Mouse (Mus musculus) MEL (cell line): ENCODE measurements at regions not wholly inside any gene's neighbourhood (a gene's known extent, or its start where the extent isn't known, plus 50 kb on each side); places are given as distances from the start of the nearest gene placed in this dataset.

Source experiments
- DNase-seq: peaks from one replicate; pipeline ENCODE4 v3.0.0; 2011; ENCODE audit warnings: low read depth, low spot score
- H3K27ac ChIP-seq: 2 replicates; pipeline ENCODE4 v1.5.1; 2012; ENCODE audit warnings: low read depth, mild to moderate bottlenecking, control low read depth, low read length, moderate library complexity; ENCODE audit not compliant: control insufficient read depth
- H3K27me3 ChIP-seq, 2 experiments: fragments of 150-350 bp in 1 of 2; sonication (generic) in 1 of 2; 2 replicates each; pipeline ENCODE4 v1.6.1; 2012; ENCODE audit warnings: low read length in 2 of 2, mild to moderate bottlenecking in 2 of 2, improper control_type of control experiment in 1 of 2, moderate library complexity in 1 of 2; ENCODE audit not compliant: insufficient read depth in 2 of 2, control insufficient read depth in 1 of 2
- H3K36me3 ChIP-seq, 2 experiments: 2 replicates each; pipeline ENCODE4 v1.6.1; 2012 to 2014; ENCODE audit warnings: low read length in 2 of 2, improper control_type of control experiment in 1 of 2, inconsistent platforms in 1 of 2, mild to moderate bottlenecking in 1 of 2; ENCODE audit not compliant: insufficient read depth in 2 of 2, control insufficient read depth in 1 of 2
- H3K4me1 ChIP-seq, 2 experiments: fragments of 150-350 bp in 1 of 2; sonication (generic) in 1 of 2; 2 replicates each; pipeline ENCODE4 v1.6.1; 2012; ENCODE audit warnings: low read length in 2 of 2, improper control_type of control experiment in 1 of 2, mild to moderate bottlenecking in 1 of 2; ENCODE audit not compliant: insufficient read depth in 2 of 2, control insufficient read depth in 1 of 2
- H3K4me3 ChIP-seq, 2 experiments: fragments of 150-350 bp in 1 of 2; sonication (generic) in 1 of 2; 2 replicates each; pipeline ENCODE4 v1.5.1; 2012; ENCODE audit warnings: low read depth in 2 of 2, low read length in 2 of 2, mild to moderate bottlenecking in 2 of 2, moderate library complexity in 2 of 2, control low read depth in 1 of 2, improper control_type of control experiment in 1 of 2; ENCODE audit not compliant: control insufficient read depth in 1 of 2, insufficient read depth in 1 of 2
- H3K79me2 ChIP-seq: 2 replicates; pipeline ENCODE4 v1.6.1; 2012; ENCODE audit warnings: mild to moderate bottlenecking, low read length, moderate library complexity; ENCODE audit not compliant: control insufficient read depth, poor library complexity, insufficient read depth
- H3K9ac ChIP-seq: 2 replicates; pipeline ENCODE4 v1.6.1; 2012; ENCODE audit warnings: low read depth, mild to moderate bottlenecking, control low read depth, low read length, moderate library complexity; ENCODE audit not compliant: control insufficient read depth, poor library complexity, severe bottlenecking
- H3K9me3 ChIP-seq: fragments of 150-350 bp; sonication (generic); replicated peaks from 2 replicates; pipeline ENCODE4 v1.6.1; 2012; ENCODE audit warnings: mild to moderate bottlenecking, low read length, improper control_type of control experiment, moderate library complexity; ENCODE audit not compliant: insufficient read depth
- CHD2 ChIP-seq: IDR thresholded peaks from 2 replicates; pipeline ENCODE4 v1.6.1; 2011; ENCODE audit warnings: low read length, improper control_type of control experiment
- CTCF ChIP-seq, 3 experiments: IDR thresholded peaks in 2 of 3; conservative IDR thresholded peaks in 1 of 3; 2 replicates each; pipeline ENCODE4 v1.5.1; 2011 to 2012; ENCODE audit warnings: low read length in 3 of 3, low read depth in 2 of 3, mild to moderate bottlenecking in 2 of 3, improper control_type of control experiment in 1 of 3, inconsistent platforms in 1 of 3, mixed read lengths in 1 of 3, moderate library complexity in 1 of 3; ENCODE audit not compliant: control insufficient read depth in 1 of 3, insufficient read depth in 1 of 3, poor library complexity in 1 of 3, severe bottlenecking in 1 of 3
- E2F4 ChIP-seq: IDR thresholded peaks from 2 replicates; pipeline ENCODE4 v1.6.1; 2011; ENCODE audit warnings: low read depth, low read length, improper control_type of control experiment, borderline replicate concordance
- ELF1 ChIP-seq: IDR thresholded peaks from 2 replicates; pipeline ENCODE4 v1.6.1; 2014; ENCODE audit warnings: low read depth, mild to moderate bottlenecking, inconsistent platforms, low read length, improper control_type of control experiment, moderate library complexity
- ETS1 ChIP-seq: IDR thresholded peaks from 2 replicates; pipeline ENCODE4 v1.6.1; 2012; ENCODE audit warnings: low read depth, mild to moderate bottlenecking, inconsistent platforms, low read length, improper control_type of control experiment, moderate library complexity
- GABPA ChIP-seq: IDR thresholded peaks from 2 replicates; pipeline ENCODE4 v1.6.1; 2012; ENCODE audit warnings: low read depth, mild to moderate bottlenecking, inconsistent platforms, low read length, improper control_type of control experiment, moderate library complexity
- GATA1 ChIP-seq: IDR thresholded peaks from 2 replicates; pipeline ENCODE4 v1.6.1; 2011; ENCODE audit warnings: low read depth, low read length, improper control_type of control experiment
- HCFC1 ChIP-seq: IDR thresholded peaks from 2 replicates; pipeline ENCODE4 v1.6.1; 2012; ENCODE audit warnings: low read depth, mild to moderate bottlenecking, inconsistent platforms, low read length, improper control_type of control experiment, moderate library complexity
- JUND ChIP-seq: IDR thresholded peaks from 2 replicates; pipeline ENCODE4 v1.6.1; 2011; ENCODE audit warnings: low read depth, mild to moderate bottlenecking, improper control_type of control experiment, low read length
- KAT2A ChIP-seq: conservative IDR thresholded peaks from 2 replicates; pipeline ENCODE4 v1.6.1; 2012; ENCODE audit warnings: low read depth, low read length, improper control_type of control experiment, inconsistent platforms
- MAFK ChIP-seq: IDR thresholded peaks from 2 replicates; pipeline ENCODE4 v1.6.1; 2011; ENCODE audit warnings: low read depth, mild to moderate bottlenecking, low read length, improper control_type of control experiment, borderline replicate concordance
- MAX ChIP-seq: IDR thresholded peaks from 2 replicates; pipeline ENCODE4 v1.6.1; 2011; ENCODE audit warnings: low read length, improper control_type of control experiment
- MAZ ChIP-seq: IDR thresholded peaks from 2 replicates; pipeline ENCODE4 v1.6.1; 2012; ENCODE audit warnings: low read depth, mild to moderate bottlenecking, inconsistent platforms, low read length, improper control_type of control experiment
- MEF2A ChIP-seq: IDR thresholded peaks from 2 replicates; pipeline ENCODE4 v1.6.1; 2014; ENCODE audit warnings: low read depth, mild to moderate bottlenecking, inconsistent platforms, low read length, improper control_type of control experiment; ENCODE audit not compliant: poor library complexity, insufficient replicate concordance, severe bottlenecking; ENCODE audit errors: extremely low read depth
- MYB ChIP-seq: IDR thresholded peaks from 2 replicates; pipeline ENCODE4 v1.6.1; 2011; ENCODE audit warnings: mild to moderate bottlenecking, low read depth, low read length, improper control_type of control experiment
- MYC ChIP-seq: IDR thresholded peaks from 2 replicates; pipeline ENCODE4 v1.6.1; 2011; ENCODE audit warnings: low read depth, mild to moderate bottlenecking, low read length, improper control_type of control experiment, moderate library complexity
- NRF1 ChIP-seq: IDR thresholded peaks from 2 replicates; pipeline ENCODE4 v1.6.1; 2014; ENCODE audit warnings: low read depth, mild to moderate bottlenecking, inconsistent platforms, low read length, improper control_type of control experiment, moderate library complexity; ENCODE audit not compliant: poor library complexity, insufficient read depth, severe bottlenecking
- POLR2AphosphoS5 ChIP-seq: IDR thresholded peaks from 2 replicates; pipeline ENCODE4 v1.6.1; 2012; ENCODE audit warnings: low read depth, borderline replicate concordance, mild to moderate bottlenecking, inconsistent platforms, low read length, moderate library complexity, mixed read lengths
- RAD21 ChIP-seq: IDR thresholded peaks from 2 replicates; pipeline ENCODE4 v1.6.1; 2011; ENCODE audit warnings: mild to moderate bottlenecking, low read depth, low read length, improper control_type of control experiment
- RCOR1 ChIP-seq: IDR thresholded peaks from 2 replicates; pipeline ENCODE4 v1.6.1; 2012; ENCODE audit warnings: low read depth, mild to moderate bottlenecking, inconsistent platforms, low read length, improper control_type of control experiment
- SIN3A ChIP-seq: IDR thresholded peaks from 2 replicates; pipeline ENCODE4 v1.6.1; 2012; ENCODE audit warnings: low read length, improper control_type of control experiment, inconsistent platforms
- SMC3 ChIP-seq: IDR thresholded peaks from 2 replicates; pipeline ENCODE4 v1.6.1; 2011; ENCODE audit warnings: low read depth, low read length, improper control_type of control experiment
- TAL1 ChIP-seq: IDR thresholded peaks from 2 replicates; pipeline ENCODE4 v1.6.1; 2012; ENCODE audit warnings: mild to moderate bottlenecking, inconsistent platforms, low read length, moderate library complexity, mixed read lengths
- TCF12 ChIP-seq: IDR thresholded peaks from 2 replicates; pipeline ENCODE4 v1.6.1; 2014; ENCODE audit warnings: low read depth, mild to moderate bottlenecking, inconsistent platforms, low read length, improper control_type of control experiment, moderate library complexity
- UBTF ChIP-seq: IDR thresholded peaks from 2 replicates; pipeline ENCODE4 v1.6.1; 2012; ENCODE audit warnings: low read depth, mild to moderate bottlenecking, inconsistent platforms, low read length, improper control_type of control experiment, moderate library complexity, borderline replicate concordance; ENCODE audit not compliant: insufficient read depth
- USF1 ChIP-seq: IDR thresholded peaks from 2 replicates; pipeline ENCODE4 v1.6.1; 2014; ENCODE audit warnings: low read depth, mild to moderate bottlenecking, inconsistent platforms, low read length, improper control_type of control experiment, moderate library complexity
- USF2 ChIP-seq, 2 experiments: IDR thresholded peaks; 2 replicates each; pipeline ENCODE4 v1.6.1; 2011 to 2012; ENCODE audit warnings: improper control_type of control experiment in 2 of 2, low read length in 2 of 2, borderline replicate concordance in 1 of 2, inconsistent platforms in 1 of 2, low read depth in 1 of 2, mild to moderate bottlenecking in 1 of 2; ENCODE audit not compliant: insufficient read depth in 1 of 2
- ZC3H11A ChIP-seq: IDR thresholded peaks from 2 replicates; pipeline ENCODE4 v1.6.1; 2012; ENCODE audit warnings: low read depth, mild to moderate bottlenecking, inconsistent platforms, low read length, improper control_type of control experiment
- ZMIZ1 ChIP-seq: IDR thresholded peaks from 2 replicates; pipeline ENCODE4 v1.6.1; 2012; ENCODE audit warnings: low read depth, mild to moderate bottlenecking, inconsistent platforms, low read length, improper control_type of control experiment, moderate library complexity
- ZNF384 ChIP-seq: IDR thresholded peaks from 2 replicates; pipeline ENCODE4 v1.6.1; 2012; ENCODE audit warnings: low read depth, mild to moderate bottlenecking, inconsistent platforms, low read length, improper control_type of control experiment

GRCm38 (mm10) chr3:132485553-132485952, 144.1 kb upstream of the Gimd1 start:
- no peak for DNase-seq
- Histone ChIP-seq H3K9me3 (no peaks in the 10 kb centered on the region), H3K9ac (no peak overlapping the region), H3K4me3 (no peak overlapping the region), H3K4me1 (no peaks in the 10 kb centered on the region), H3K79me2 (no peaks in the 10 kb centered on the region), H3K27ac (no peak overlapping the region), H3K36me3 (no peaks in the 10 kb centered on the region), H3K27me3 (no peaks in the 10 kb centered on the region)
- TF ChIP-seq SIN3A (no peak), MEF2A (no peak), TCF12 (no peak), ZMIZ1 (no peak), USF1 (no peak), CHD2 (no peak), MAX (no peak), USF2 (IDR thresholded peaks at IDR 0.05; ENCODE audit: borderline replicate concordance in 1 of 2, insufficient read depth in 1 of 2, low read depth in 1 of 2, low read length in 2 of 2) (no peak), CTCF (IDR thresholded peaks at IDR 0.05 in 2 of 3, conservative IDR thresholded peaks at IDR 0.05 in 1 of 3; ENCODE audit: control insufficient read depth in 1 of 3, insufficient read depth in 1 of 3, low read depth in 2 of 3, low read length in 3 of 3, poor library complexity in 1 of 3, severe bottlenecking in 1 of 3) (no peak), SMC3 (no peak), GABPA (no peak), MYC (no peak), MYB (no peak), KAT2A (no peak), NRF1 (no peak), TAL1 (no peak), GATA1 (no peak), POLR2AphosphoS5 (no peak), MAZ (no peak)

DNA sequence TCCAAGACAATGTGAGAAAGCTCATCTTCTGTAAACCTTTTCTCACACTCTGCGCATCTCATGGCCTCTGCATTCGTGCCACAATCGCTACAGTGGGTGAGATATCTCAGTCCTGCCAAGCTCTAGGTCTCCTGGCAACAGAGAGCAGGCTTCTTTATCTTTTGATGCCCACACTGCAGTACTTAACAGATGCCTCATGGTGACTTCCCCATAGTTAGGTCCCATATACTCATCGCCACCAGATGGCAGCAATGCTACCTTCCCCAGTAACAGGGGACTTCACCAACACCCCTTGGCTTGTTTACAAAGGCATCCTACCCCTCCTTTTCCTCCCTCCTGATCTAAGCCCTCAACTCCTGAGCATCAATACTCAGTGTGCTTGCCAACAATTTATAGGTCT, 123.5 kb upstream of the Gimd1 start:
- H3K4me1 ChIP-seq, result no peaks in the 10 kb centered on the region
- no peaks in the 10 kb centered on the region for H3K36me3 ChIP-seq
- no peaks in the 10 kb centered on the region for H3K9me3 ChIP-seq
- H3K27ac ChIP-seq, result no peak overlapping the region
- no peaks in the 10 kb centered on the region for H3K27me3 ChIP-seq
- DNase-seq, result peak; percentile 89
- H3K4me3 ChIP-seq, result no peak overlapping the region
- H3K79me2 ChIP-seq, result no peaks in the 10 kb centered on the region
- H3K9ac ChIP-seq, result no peak overlapping the region
- TF ChIP-seq GABPA (no peak), JUND (no peak), GATA1 (peak; percentile 81; the same call in 1 of the 2 replicates), ETS1 (no peak), CHD2 (no peak), SIN3A (peak; percentile 20; the same call in 1 of the 2 replicates), MYC (no peak), UBTF (peak; percentile 99), ZNF384 (no peak), RAD21 (peak; percentile 70), CTCF (IDR thresholded peaks at IDR 0.05 in 2 of 3, conservative IDR thresholded peaks at IDR 0.05 in 1 of 3; ENCODE audit: control insufficient read depth in 1 of 3, insufficient read depth in 1 of 3, low read depth in 2 of 3, low read length in 3 of 3, poor library complexity in 1 of 3, severe bottlenecking in 1 of 3) (peak; percentile 72 to 86 (median 73)), KAT2A (no peak), ZMIZ1 (no peak), ELF1 (no peak), MAZ (no peak), ZC3H11A (peak; percentile 65), RCOR1 (peak; percentile 45; the same call in 1 of the 2 replicates), SMC3 (peak; percentile 90), MAFK (no peak), E2F4 (no peak), HCFC1 (no peak), TCF12 (peak; percentile 71), TAL1 (peak; percentile 58), MAX (no peak)
